Mouse (Mus musculus) intestine, embryonic 14.5 days (tissue): Measurements from ENCODE around the gene Zbtb7a. TPM values are rescaled to one million over a fixed set of nuclear protein-coding genes. Genes with fewer than 3 reads are reported as not detected.

Experiments used
- microRNA-seq: library from miRNA; unstranded; fragments of <30 nt; microRNA quantifications from one replicate; pipeline ENCODE4, GENCODE M21; 2016
- polyA plus RNA-seq: library from polyadenylated mRNA; unstranded; fragments of >200 nt; fragmentation: Nextera tagmentation; extraction: Ambion mirVana; gene quantifications from 2 replicates; pipeline ENCODE4 v1.2.1, GENCODE M21; 2014

The Zbtb7a gene
- polyA plus RNA-seq, 1 experiment from 2014 or later = 28.7 TPM

Small RNA genes within 50 kb of the gene (microRNA-seq; reads per million reads assigned to microRNA genes)
- not detected for gene Mir5615-1
- not detected for gene Mir5615-2

Other genes with a start within 250 kb of the Zbtb7a start
- 392 and 393 TPM in 2 replicates for gene Timm13, start 234.3 kb upstream of the Zbtb7a start, polyA plus RNA-seq
- gene Lmnb2, start 217.0 kb upstream of the Zbtb7a start, polyA plus RNA-seq = 15.5 and 18.3 TPM in 2 replicates
- gene Gadd45b, start 205.1 kb upstream of the Zbtb7a start, polyA plus RNA-seq = 18.2 and 21.2 TPM in 2 replicates
- 4.7 and 4.8 TPM in 2 replicates for gene Gng7, start 120.3 kb upstream of the Zbtb7a start, polyA plus RNA-seq
- 0.65 and 1.0 TPM in 2 replicates for gene Diras1, start 109.6 kb upstream of the Zbtb7a start, polyA plus RNA-seq
- gene Slc39a3, start 97.8 kb upstream of the Zbtb7a start, polyA plus RNA-seq = 13.1 and 13.7 TPM in 2 replicates
- 171 and 181 TPM in 2 replicates for gene Sgta, start 75.0 kb upstream of the Zbtb7a start, polyA plus RNA-seq
- gene Thop1, start 65.2 kb upstream of the Zbtb7a start, polyA plus RNA-seq = 53.2 and 54.1 TPM in 2 replicates
- gene Creb3l3, start 36.3 kb upstream of the Zbtb7a start, polyA plus RNA-seq = 0.65 and 1.0 TPM in 2 replicates
- 174 and 185 TPM in 2 replicates for gene Map2k2, start 29.3 kb upstream of the Zbtb7a start, polyA plus RNA-seq
- 40.8 and 43.3 TPM in 2 replicates for gene Pias4, start 32.7 kb downstream of the Zbtb7a start, polyA plus RNA-seq
- 484 and 490 TPM in 2 replicates for gene Eef2, start 41.4 kb downstream of the Zbtb7a start, polyA plus RNA-seq
- gene Dapk3, start 47.8 kb downstream of the Zbtb7a start, polyA plus RNA-seq = 57.8 and 58.8 TPM in 2 replicates
- not detected in 2 replicates for gene 4930442H23Rik, start 48.6 kb downstream of the Zbtb7a start, polyA plus RNA-seq
- gene Nmrk2, start 66.8 kb downstream of the Zbtb7a start, polyA plus RNA-seq = 0.22 TPM in 2 replicates
- 2.2 and 2.8 TPM in 2 replicates for gene Atcay, start 95.6 kb downstream of the Zbtb7a start, polyA plus RNA-seq
- 6.9 and 8.1 TPM in 2 replicates for gene Zfr2, start 97.9 kb downstream of the Zbtb7a start, polyA plus RNA-seq
- gene Matk, start 117.7 kb downstream of the Zbtb7a start, polyA plus RNA-seq = 2.5 and 4.1 TPM in 2 replicates
- gene Mrpl54, start 131.7 kb downstream of the Zbtb7a start, polyA plus RNA-seq = 253 and 260 TPM in 2 replicates
- 51.0 and 51.7 TPM in 2 replicates for gene Apba3, start 131.7 kb downstream of the Zbtb7a start, polyA plus RNA-seq
- 35.1 and 44.4 TPM in 2 replicates for gene Tjp3, start 156.4 kb downstream of the Zbtb7a start, polyA plus RNA-seq
- gene Pip5k1c, start 157.7 kb downstream of the Zbtb7a start, polyA plus RNA-seq = 57.3 and 57.5 TPM in 2 replicates
- gene Cactin, start 185.9 kb downstream of the Zbtb7a start, polyA plus RNA-seq = 26.0 and 27.7 TPM in 2 replicates
- 22.3 and 23.6 TPM in 2 replicates for gene Tbxa2r, start 193.5 kb downstream of the Zbtb7a start, polyA plus RNA-seq
- gene Gipc3, start 208.0 kb downstream of the Zbtb7a start, polyA plus RNA-seq = 0.07 and 0.11 TPM in 2 replicates
- 85.0 and 86.8 TPM in 2 replicates for gene Hmg20b, start 215.3 kb downstream of the Zbtb7a start, polyA plus RNA-seq
- 4.8 and 6.9 TPM in 2 replicates for gene Mfsd12, start 222.3 kb downstream of the Zbtb7a start, polyA plus RNA-seq
- 0.58 and 0.59 TPM in 2 replicates for gene 4930404N11Rik, start 230.6 kb downstream of the Zbtb7a start, polyA plus RNA-seq
- 93.3 and 93.9 TPM in 2 replicates for gene Fzr1, start 243.3 kb downstream of the Zbtb7a start, polyA plus RNA-seq
- 70.7 and 70.8 TPM in 2 replicates for gene Dohh, start 249.2 kb downstream of the Zbtb7a start, polyA plus RNA-seq
- 2.4 and 4.2 TPM in 2 replicates for gene Gm48551, start 249.2 kb downstream of the Zbtb7a start, polyA plus RNA-seq